Mouse (Mus musculus) urinary bladder, postnatal 10 days (tissue): ENCODE measurements around the gene Gtpbp1.

Source experiments
- DNase-seq: peaks from one replicate; pipeline ENCODE4 v3.0.0; 2022; ENCODE audit warnings: low spot score

Gene Gtpbp1

DNA sequence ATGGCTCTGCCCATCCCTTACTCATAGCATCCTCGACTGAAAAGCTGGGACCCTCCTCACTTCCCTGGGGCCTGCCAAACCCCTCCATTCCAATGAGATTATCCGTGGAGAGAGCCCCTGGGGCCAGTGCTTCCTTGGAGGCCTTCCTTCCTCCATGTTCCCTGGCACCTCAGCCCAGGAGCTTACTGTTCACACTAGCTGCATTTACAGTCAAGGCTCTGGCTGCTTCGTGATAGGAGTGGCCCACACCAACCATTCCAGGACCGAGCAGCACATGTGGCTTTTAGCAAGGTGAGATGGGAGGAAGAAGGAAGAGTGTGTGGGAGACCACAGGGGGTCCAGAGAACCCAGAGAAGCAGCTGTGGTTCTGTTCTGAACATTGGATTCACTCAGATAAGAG is 63.2 kb downstream of the Gtpbp1 start:
- DNase-seq = no peak

DNA sequence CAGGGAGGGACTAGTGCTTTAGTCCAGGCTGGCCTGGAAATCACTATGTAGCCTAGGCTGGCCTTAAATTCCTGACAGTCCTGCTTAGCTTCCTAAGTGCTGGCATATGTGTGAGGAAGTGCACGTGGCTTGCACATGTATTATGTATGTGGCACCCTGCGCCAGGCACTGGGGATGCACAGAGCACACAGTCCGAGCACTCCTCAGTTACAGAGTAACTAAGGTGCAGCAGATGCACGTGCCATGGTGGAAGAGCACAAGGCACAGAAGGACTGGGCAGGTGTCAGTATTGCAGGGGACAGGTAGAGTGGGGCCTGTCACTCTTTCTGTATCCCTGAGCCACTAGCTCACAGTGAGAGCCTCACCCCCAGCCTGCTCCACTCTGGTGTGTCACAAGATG is 64.5 kb downstream of the Gtpbp1 start:
- no peak for DNase-seq

DNA sequence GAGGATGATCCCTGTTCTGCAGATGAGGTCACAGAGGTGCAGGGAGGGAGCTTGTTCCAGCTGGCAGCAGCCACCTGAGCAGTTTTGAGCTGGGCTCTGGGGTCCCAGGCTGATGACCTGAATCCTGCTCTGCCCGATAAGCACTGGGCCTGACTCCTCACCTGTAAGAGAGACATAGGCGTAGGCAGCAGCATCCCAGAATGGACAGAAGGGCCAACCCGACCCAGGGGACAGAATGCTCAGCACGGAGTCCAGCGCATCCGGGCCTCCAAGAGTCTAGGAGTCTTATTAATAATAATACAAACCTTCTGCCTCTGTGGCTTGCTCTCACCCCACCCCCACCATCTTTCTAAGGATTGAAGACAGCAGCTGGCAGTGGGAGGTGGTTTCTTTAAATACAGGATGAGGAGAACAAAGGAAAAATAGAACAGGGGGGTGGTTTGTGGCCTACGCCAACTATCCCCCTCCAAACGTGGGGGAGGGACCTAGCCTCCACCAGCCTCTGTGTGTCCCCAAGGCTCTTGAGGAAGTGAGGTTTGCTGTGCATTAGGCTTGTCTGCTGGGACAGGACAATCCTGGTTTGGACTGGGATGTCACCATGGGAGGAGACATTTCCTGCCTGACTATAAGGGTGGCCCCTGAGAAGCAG is 65.5 kb downstream of the Gtpbp1 start:
- no peak for DNase-seq

DNA sequence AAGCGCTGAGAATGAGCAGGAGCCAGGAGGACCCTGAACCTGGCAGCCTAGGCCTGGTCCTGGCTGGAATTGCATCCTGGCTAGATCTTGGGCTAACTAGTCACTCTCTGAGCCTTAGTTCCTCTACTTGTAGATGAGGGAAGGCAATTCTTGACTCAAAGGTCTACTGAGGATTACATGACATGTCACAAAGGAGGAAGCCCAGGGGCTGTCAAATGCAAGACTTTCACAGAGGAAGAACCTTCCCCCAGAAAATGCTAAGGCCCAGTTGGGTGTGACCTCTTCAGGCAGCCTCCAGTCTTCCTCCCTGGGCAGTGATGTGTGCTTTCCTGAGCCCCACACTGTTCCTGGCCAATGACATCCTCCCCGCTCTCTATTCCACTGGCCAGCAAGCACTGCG is 66.5 kb downstream of the Gtpbp1 start:
- DNase-seq = no peak

DNA sequence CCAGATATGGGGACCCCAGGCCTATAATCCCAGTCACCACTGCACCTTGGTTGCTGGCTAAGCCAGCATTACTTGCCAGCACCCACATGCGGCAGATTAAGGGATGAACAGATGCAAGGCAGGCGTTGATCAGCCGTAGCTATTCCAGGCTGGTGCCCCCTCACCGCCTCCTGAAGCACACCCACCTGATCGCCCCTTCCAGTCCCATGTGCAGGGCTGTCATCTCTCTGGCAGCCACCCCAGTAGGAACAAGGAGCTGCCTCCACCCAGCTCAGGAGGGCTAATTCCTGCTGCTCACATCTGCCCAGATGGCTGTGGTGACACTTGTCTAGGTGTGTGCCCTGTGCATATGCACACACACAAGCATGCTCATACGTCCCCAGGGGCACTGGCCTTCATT is 70.3 kb downstream of the Gtpbp1 start:
- DNase-seq = no peak

DNA sequence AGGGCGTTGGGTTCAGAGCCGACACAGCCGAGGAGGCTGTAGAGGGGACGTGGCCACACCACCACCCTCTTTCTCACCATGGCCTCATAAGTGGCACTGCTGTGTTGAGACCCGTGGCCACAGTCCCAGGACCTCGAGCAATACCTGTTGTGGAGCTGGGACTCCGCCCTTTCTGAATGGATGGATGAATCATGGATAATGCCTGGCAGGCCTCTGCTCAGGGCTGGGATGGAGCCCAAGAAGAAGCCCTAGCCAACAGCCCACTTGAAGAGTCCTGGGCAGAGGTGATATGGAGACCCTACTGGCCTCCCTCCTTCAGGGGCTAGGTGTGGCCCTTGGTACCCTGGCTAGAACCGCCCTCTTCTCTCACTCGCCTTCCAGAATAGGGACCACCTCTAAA is 72.4 kb downstream of the Gtpbp1 start:
- DNase-seq = no peak

DNA sequence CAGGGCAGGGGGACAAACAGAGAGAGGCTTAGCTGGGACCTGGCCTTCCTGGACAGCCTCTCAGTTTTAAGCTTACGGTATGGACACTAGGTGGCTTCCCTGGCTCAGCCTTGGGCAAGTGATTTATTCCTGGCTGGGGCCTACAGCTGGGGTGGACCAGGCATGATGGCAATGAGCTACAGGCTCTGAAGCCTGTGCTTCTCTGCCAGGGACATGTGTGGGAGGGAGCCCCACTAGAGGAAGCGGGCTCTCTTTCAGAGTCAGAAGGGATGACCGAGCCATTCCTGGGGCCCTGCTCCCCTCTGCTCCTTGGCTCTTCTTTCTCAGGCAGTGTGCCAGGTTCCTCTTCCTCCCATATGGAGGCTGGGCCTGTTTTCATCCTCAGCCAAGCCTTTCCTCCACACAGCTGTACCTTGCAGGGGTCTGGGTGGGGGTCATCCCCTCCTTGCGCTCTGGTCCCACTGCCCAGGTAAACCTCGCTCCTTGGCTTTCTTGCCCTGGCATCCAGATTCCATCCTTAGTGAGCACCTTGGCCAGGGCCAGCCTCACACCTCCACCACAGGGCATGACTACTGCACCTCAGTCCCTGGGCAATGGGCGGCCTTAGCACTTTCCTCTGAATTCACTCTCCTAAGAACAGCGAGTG is 73.1 kb downstream of the Gtpbp1 start:
- DNase-seq = no peak

DNA sequence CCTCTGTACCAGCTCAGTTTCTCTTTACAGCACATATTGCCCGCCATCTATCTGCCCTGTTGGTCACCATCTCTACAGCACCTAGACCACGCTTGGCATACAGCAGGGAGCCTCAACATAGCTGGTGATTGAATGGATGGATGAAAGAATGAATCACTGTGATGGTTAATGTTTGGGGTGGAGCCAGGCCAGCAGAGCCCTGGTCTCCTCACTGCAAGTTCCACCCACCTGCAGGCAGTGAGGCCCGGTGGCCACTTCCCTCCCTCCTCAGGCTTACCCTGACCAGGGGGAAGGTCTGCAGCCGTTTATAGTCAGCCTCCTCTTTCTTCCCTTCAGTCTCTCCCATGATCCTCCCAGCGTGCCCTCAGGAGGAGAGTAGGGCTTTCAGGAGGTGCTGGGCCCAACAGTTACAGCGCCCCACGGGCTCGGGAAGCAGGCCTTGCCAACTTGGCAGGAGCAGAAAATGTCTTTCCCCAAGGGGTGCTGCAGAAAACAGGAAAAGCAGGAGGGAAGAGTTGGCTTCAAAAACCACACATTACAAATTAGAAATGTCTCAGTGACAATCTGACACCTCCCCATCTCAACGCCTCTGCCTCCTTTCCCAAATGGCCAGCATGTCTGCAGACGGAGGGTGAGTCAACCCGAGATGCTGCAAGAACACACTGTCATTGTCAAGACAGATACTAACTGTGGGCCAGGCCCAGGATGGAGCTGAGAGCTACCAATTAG is 74.1 kb downstream of the Gtpbp1 start:
- DNase-seq = no peak

DNA sequence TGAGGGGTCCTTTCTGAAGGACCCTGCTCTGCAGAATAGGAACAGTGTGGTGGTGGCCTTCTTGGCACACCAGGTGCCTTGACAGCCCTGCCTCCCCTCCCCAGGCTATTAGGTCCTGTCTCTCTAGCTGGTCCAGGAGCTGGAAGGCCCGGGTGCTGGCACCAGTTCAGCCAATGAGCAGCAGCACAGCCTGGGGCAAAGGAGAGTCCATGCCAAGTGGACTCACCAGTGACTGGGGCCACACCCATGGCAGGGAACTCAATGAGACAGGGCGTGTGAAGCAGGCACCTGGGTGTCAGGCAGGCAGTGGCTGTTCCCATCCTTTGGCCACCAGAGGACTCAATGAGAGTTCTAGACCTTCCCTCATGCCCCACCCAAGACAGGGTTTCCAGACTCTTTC is 74.7 kb downstream of the Gtpbp1 start:
- DNase-seq = no peak

DNA sequence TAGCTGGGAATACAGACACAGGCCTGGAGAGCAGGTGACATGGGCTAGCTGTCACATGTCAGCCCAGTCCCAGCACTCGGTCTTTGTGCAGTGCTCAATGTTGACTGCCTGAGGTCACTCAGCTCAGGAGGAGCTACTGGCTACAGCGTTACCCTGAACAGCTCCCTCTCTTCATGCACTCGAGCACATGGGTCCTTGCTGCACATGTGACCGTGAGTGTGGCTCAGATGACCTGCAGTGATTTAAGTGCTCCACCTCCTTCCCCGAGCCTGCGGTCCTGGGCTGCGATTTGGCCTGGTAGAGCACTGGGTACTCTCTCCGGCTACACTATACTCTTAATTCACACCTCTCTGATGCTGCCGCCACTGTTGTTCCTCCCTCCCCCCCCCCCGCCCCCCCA is 75.5 kb downstream of the Gtpbp1 start:
- no peak for DNase-seq

DNA sequence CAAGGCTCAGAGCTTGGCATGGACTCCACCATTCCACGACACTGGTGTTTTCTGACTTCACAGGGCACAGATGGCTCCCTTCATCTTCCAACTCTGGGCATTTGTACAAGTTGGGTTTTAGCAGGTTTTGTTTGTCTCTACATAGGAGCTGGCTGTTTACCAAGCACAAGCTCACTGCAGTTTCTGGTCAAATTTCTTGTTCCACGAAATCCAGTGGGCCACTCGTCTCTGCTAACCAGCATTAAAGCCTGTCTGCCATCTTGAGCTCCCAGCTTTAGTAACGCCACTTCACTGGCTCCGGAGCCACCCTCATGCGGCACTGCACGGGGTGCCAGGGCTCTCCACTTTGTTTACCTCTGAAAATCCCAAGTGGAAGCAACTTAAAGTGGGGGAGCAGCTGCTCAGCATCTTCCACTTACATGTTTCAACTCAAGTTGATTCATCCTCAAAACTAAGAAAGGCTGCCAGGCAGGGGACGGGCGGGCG is 76.0 kb downstream of the Gtpbp1 start:
- no peak for DNase-seq

DNA sequence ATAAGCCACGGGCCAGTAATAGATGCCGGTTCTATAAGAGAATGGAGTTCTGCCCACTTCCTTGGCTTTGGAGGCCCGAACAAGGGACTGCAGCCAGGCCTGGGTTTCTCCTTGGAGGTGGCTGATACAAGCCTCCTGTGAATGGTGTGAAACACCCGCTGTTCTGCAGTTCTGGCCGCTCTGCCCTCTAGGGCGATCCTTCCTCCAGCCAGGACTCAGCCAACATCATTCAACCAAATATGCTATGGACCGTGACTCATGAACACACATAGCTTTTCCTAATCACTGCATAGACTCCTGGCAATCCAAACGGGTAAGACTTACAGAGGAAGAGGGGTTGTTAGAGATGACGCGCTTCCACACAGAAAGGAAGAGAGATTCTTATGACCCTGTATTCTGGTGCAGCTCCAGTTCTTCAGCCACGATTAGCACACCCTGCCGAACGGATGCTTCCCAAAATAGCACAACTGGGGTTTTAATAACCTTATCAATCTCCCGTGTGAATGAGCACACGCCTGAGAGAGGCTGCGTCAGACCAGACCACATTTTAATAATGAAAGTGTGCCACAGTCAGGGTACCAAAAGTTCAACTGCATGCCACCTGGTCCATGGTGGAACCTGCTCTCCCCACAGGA is 76.8 kb downstream of the Gtpbp1 start:
- no peak for DNase-seq

DNA sequence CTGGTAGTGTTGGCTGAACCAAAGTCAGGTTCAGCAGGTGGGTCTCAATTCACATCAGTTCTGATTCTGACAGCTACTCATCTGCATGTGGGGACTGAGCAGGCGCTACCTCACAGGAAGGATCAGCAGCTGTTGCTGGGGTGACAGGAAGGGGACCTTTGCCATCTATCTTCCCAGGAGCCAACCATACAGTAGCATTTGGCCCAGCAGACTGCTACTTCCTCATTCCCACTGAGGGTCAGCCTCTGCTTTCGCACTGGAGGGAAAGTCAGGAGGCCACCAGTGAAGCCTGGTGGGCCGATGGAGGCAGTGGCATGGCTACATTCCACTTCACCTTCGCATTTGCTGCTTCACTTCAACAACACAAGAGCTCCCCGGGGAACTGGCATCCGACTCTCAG is 77.7 kb downstream of the Gtpbp1 start:
- DNase-seq = no peak

DNA sequence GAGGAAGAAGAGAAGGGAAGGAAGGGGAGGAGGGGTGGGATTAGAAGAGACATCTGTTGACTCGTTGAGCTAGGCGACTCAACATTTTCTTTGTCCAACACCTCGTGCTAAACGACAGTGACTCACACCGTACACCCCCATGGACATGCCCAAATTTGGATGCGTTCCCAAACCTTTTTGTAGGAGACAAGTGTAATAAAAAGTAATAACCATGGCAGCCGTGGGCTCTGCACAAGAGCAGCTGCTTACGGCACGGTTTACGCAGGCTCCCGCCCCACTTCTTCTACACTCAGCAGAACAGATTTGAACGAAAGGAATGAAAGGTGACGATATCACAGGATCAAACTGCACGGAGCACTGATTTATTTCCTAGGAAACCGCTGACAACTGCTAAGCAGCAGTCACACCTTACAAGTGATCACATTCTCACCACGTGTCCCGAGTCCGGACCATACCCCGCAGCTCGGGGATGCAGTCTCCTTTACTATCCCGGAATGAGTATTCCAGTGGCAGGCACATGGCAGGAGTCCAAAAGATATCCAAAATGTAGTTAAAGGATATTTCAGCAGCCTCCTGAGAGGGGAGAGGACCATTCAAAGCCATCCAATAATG is 80.1 kb downstream of the Gtpbp1 start:
- no peak for DNase-seq
